Mouse (Mus musculus) spleen, adult 2 months (tissue): Measurements from ENCODE around the gene Camsap2.

Experiments
- CTCF ChIP-seq: fragments of 200-500 bp; IDR thresholded peaks from 2 replicates; pipeline ENCODE4 v1.5.1; 2011; ENCODE audit warnings: mild to moderate bottlenecking, inconsistent platforms; ENCODE audit not compliant: insufficient read depth, insufficient read length, insufficient replicate concordance; ENCODE audit errors: extremely low read depth
- POLR2A ChIP-seq: fragments of 200-500 bp; IDR thresholded peaks from 2 replicates; pipeline ENCODE4 v1.6.1; 2011; ENCODE audit warnings: low read depth, low read length, inconsistent platforms

GRCm38 (mm10) chr1:136266127-136266526 is 79.8 kb downstream of the Camsap2 start:
- TF ChIP-seq POLR2A (no peak), CTCF (no peak)
